Mouse (Mus musculus): ENCODE results near the gene Magee1.
"Not testable (repeated sequence)": the region's sequence is repeated elsewhere in the genome, so short reads cannot be mapped to it uniquely, and the experiment has no call there.

Gene Magee1

DNA sequence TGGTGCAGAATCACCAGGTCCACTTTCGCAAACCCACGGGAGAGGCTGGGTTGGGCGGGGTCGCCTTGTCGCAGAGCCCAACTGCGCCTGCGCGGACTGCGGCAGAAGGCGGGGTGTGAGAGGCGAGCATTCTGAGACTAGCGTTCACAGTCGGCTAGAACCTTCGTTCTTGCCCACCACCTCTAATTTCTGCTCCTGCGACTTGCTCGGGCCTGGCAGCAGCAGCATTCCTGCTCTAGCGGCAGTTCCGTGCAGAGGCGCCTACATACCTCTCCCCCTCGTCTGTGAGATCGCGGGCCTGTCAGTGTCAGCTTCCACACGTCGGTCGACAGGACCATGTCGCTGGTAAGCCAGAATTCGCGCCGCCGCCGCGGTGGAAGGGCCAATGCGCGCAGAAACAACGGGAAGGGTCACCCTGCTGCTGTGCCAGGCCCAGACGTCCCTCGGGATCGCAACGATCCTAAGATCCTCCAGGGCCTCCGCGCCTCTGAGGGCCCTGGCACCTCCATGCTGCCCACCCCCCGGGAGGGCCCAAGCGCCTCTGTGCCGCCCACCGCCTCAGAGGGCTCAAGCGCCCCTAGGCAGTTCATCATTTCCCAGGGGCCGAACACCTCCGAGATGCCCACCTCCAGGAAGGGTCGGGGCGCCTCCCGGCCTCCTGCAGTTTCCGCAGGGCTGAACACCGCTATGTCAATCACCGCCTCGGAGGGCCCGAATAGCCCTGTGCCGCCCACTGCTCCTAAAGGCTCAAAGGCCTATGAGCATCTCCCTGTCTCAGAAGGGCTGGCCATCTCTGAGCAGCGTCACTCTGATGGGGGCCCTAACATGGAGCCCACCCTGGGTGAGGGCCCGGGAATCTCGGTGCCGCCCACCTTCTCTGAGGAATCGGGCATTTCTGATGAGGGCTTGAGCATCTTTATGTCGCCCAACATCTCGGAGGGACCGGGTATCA lies at the start of gene Magee1:
TSS of gene Magee1 (plus strand) at position 104 of the 952 bp plus-strand sequence.
- peak; percentile 77 to 83 for DNase-seq

DNA sequence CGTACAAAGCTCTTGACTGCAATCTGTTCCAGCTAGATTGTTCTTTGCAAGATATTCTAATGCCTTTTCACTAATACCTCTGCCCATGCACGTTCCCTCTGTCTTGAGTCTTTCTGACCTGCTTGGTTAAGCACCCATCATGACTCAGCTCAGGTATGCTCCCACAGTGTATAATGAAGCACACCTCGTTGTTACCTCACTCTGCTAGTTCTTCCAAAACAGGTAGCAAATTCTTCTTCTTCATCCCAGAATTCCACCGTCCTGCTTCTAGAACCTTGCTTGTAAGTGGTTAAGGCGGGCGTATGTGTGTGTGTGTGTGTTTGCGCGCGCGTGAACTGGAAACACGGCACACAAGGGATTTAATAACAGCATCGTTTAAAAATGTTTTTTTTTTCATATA lies 41.0 kb upstream of the Magee1 start:
- DNase-seq, result no peak

DNA sequence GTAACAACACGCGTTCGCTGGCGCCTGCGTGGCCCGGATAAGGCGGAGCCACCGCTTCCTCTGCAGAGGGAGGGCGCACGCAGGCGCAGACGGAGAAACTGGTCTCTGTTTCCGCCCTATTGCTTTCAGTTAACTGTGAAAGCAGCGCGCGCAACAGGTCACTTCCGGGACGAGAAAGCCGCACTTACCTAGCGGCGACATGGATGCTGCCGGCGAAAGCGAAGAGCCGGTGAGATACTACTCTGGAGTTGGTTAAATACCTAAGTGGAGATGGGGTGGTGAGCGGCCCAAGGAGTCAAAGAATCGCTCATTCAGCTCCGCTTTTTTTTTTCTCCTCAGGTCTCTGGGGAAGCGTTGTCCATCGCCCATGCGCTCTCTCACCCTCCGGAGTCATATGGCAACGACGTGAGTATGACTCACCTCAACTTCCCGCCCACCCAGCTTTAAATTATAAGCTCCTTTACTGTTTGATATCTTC lies 40.5 kb upstream of the Magee1 start, which contains the start of gene Pbdc1:
TSS of gene Pbdc1 (plus strand) at position 142 of the 478 bp plus-strand sequence.
- DNase-seq, result peak; percentile 89 to 97

DNA sequence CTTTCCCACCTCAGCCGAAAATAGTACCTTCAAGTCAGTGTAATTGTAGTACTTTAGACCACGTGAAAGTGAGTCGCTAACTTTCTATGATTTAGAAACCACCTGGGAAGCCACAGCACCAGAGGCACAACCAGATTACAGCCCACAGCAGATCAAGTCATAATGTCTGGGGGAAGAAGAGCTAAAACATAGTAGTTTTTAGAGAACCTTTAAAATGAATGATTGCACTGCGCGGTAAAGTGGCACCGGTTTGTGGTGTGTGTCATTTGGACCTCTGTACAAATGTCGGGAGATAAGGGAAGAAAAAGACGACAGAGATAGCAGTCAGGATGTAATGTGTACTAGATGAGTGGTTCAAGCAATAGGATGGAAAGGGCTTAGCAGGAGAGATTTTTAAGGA lies 40.1 kb upstream of the Magee1 start:
- no peak for DNase-seq

DNA sequence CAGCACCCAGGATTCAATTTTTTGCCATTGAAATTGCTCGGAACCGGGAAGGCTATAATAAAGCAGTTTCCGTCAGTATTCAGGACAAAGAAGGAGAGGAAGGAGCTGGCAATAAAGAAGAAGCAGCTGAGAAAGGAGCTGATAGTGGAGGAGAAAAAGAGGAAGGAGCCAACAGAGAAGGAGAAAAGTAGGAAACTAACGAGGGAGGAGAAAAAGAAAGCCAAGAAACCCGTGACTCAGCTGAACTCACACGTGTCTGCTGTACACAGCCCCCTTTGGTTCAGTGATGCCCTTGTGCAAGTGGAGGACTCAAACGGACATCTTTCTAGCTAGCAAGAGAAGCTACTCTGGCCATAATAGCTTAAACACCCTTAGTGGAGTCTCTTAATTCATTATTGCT lies 37.2 kb upstream of the Magee1 start:
- not testable (repeated sequence) for DNase-seq

DNA sequence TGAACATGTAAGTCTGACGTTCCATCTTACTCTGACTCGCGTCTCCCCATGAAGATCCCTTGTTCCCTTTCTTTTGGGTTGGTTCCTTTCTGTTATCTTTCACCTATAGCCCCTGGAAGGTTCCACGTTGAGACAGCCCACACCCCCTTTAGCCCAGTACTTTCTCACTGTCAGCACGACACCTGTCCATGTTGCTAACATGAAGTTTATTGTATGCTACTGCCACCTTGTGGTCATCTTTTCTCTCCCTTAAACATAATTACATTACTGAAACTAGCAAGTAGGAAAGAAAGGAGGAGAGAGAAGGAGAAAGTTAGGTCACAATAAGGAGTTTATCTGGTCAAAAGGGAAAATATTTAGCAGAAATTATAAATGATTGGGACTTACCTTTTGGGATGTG lies 16.0 kb upstream of the Magee1 start:
- peak in 1 of 2 experiments; percentile 7 for DNase-seq

DNA sequence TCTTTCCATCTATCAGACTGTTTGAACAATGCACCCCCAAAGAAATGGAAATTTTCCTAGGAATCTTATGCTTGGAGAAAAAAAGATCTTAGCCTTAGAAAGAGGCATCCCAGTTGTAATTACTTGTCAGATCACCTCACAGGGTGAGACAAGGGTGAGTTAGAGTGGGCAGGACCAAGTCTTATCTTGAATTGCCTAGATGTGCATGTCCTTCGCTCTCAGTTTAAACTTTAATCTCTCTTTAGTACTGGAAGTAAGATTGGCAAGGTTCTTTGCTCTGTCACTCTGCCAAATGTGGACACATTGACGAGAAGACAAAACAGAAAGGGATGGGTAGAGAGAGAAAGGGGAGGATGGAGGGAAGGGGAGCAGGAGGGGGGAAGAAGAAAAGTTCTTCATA lies 5.2 kb upstream of the Magee1 start:
- DNase-seq, result no peak

DNA sequence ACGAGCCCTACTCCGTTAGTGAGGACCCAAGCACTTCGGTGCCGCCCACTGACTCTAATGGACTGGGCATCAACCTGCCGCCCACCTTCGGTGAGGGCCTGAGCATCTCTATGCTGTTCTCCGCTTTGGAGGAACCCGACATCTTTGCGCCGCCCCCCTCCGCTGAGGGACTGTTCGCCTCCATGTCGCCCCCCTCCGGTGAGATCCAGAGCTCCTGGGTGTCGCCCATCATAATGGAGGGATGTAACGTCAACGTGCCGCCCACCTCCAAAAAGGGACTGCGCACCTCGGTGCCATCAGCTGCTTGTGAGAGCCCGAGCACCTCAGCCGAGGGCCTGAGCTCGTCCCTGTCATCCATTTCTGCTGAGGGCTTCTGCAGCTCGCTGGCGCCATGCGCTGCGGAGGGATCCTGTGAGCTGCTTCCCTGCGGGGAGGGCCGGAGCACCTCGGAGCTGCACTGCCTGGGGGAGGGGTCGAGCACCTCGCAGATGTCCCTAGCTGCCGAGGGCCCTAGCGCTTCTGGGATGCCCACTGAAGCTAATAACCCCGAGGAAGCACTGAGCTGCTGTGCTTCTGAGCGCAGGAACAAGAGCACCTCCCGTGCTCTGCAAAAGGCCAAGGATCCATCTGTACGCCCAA lies 1.2 kb downstream of the Magee1 start:
- DNase-seq, result peak; percentile 83 to 88

DNA sequence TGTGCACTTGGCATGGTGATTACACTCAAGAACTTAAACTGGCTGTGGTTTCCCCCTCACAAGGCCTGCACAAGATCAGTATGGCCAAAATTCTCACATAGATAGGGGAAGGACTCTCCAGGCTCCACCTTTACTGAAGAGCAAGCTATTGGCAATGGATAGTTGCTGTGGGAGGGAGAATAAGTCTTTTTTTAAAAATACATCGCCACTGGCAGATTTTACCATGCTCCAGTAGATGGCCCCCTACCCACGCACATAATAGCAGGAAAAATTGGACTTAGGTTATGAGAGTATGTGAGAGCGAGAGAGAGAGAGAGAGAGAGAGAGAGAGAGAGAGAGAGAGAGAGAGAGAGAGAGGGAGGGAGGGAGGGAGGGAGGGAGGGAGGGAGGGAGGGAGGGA lies 4.7 kb downstream of the Magee1 start:
- peak; percentile 4 to 33 for DNase-seq

DNA sequence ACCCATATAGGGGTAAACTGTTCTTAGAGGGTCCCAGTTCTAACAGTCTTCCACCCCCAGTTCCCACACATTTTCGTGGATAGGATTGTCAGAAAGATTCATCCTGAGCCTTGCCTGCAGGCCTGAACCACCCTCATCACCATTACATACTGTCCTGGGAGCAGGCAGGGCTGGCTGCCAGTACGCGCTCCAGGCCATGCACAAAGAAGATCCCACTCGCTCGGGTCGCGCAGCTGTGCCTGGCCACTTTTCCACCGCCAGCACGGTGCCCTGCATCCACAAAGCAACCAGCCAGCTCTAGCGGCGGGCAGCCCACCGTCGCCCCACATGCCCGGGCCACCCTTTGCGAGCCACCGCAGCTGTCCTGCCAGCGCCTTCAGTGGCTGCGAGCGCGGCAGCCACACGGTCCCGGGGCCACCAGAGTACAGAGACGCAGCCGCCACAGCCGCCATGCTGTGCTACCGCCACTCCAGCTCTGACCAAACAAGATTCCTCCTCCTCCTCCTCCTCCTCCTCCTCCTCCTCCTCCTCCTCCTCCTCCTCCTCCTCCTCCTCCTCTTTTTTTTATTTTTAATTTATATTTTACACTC lies 31.8 kb downstream of the Magee1 start:
- DNase-seq, result no peak

DNA sequence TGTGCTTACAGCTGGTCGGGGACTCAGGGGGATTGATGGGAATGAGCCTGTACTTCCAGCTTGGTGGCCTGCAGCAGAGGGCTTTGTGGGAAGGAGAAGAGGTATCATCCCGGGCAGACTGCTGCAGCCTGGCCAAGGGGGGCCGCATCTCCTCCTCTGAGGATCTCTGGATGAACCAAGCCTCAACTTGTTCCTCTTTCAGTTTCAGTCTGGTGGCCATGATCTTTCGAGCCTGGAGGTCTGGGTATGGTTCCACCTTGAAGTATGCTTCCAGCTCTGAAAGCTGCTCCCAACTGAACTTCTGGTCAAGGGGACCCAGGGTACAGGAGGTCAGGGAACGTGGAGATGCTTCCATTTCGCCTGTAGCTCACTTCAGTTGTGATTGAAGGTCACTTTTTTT lies 44.8 kb downstream of the Magee1 start:
- DNase-seq, result not testable (repeated sequence)

DNA sequence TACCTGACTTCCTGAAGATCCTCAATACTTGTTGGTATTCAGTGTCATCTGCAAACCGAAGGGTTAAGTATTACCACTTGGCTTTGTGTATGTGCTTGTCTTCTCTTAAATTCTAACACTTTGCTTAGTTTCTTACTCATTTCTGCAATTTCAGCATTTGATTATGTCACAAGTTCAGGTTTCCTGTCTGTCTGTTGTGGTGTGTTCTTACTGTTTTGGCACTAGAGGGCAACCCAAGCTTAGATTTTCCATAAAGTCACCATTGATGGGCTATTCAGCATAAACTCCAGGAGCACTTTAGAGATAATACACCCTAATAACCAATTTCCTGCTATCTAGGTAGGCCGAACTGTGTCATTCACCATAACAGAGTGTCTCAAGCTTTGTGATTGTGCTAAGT lies 47.0 kb downstream of the Magee1 start:
- no peak for DNase-seq

Data from kidney, postnatal 4 days (tissue).